Mouse (Mus musculus): ENCODE measurements around the gene Nrip2. TPM values are rescaled to one million over a fixed set of nuclear protein-coding genes. Genes with fewer than 3 reads are reported as not detected.

The Nrip2 gene
- total RNA-seq, 2 experiments from 2014 or later = 2.5 to 3.5 TPM

- DNase-seq = no peak
- intact Hi-C loops (cut with DNase I) = no loop called here
Observed at GRCm38 (mm10) chr6:128385026-128385425, 14.1 kb upstream of the Nrip2 start.

GRCm38 (mm10) chr6:128389185-128389584 lies 9.9 kb upstream of the Nrip2 start:
- no peak for DNase-seq
- intact Hi-C loops (cut with DNase I) = no loop called here

GRCm38 (mm10) chr6:128390683-128391082 lies 8.4 kb upstream of the Nrip2 start:
- intact Hi-C loops (cut with DNase I) = no loop called here
- no peak for DNase-seq

- no peak for DNase-seq
- intact Hi-C loops (cut with DNase I) = no loop called here
Observed at GRCm38 (mm10) chr6:128397574-128398261, 1.4 kb upstream of the Nrip2 start.

GRCm38 (mm10) chr6:128399421-128400185 lies 507 bp downstream of the Nrip2 start:
- intact Hi-C loops (cut with DNase I) = no loop called here
- peak; percentile 16 to 42 for DNase-seq

- intact Hi-C loops (cut with DNase I) = loop anchor here (5.0 kb wide), 1 partner anchor 32 kb away; no protein-coding TSS in a partner anchor
- DNase-seq = peak in 1 of 2 experiments; percentile 16
Observed at GRCm38 (mm10) chr6:128404708-128405107, 5.6 kb downstream of the Nrip2 start.

- intact Hi-C loops (cut with DNase I) = loop anchor here (5.0 kb wide), 1 partner anchor 36 kb away; no protein-coding TSS in a partner anchor
- no peak for DNase-seq
Observed at GRCm38 (mm10) chr6:128408544-128409125, 9.5 kb downstream of the Nrip2 start.

- intact Hi-C loops (cut with DNase I) = loop anchor here (2.0 to 5.0 kb wide), 2 partner anchors 30 to 173 kb away; no protein-coding TSS in a partner anchor
- no peak for DNase-seq
Observed at GRCm38 (mm10) chr6:128410305-128410704, 11.2 kb downstream of the Nrip2 start.

- intact Hi-C loops (cut with DNase I) = loop anchor here (1.0 to 5.0 kb wide), 3 partner anchors 30 to 174 kb away; no protein-coding TSS in a partner anchor
- peak; percentile 77 to 85 for DNase-seq
Observed at GRCm38 (mm10) chr6:128411115-128411514, 12.0 kb downstream of the Nrip2 start.

GRCm38 (mm10) chr6:128416169-128416568 lies 17.1 kb downstream of the Nrip2 start:
- DNase-seq = no peak
- intact Hi-C loops (cut with DNase I) = no loop called here

GRCm38 (mm10) chr6:128418076-128418475 lies 19.0 kb downstream of the Nrip2 start:
- DNase-seq = no peak
- intact Hi-C loops (cut with DNase I) = no loop called here

GRCm38 (mm10) chr6:128421036-128421435 lies 21.9 kb downstream of the Nrip2 start:
- intact Hi-C loops (cut with DNase I) = no loop called here
- no peak for DNase-seq

GRCm38 (mm10) chr6:128421480-128421879 lies 22.4 kb downstream of the Nrip2 start:
- DNase-seq = no peak
- intact Hi-C loops (cut with DNase I) = no loop called here

- no peak for DNase-seq
- intact Hi-C loops (cut with DNase I) = no loop called here
Observed at GRCm38 (mm10) chr6:128423496-128424268, 24.6 kb downstream of the Nrip2 start.

GRCm38 (mm10) chr6:128424269-128425019 lies 25.3 kb downstream of the Nrip2 start, which contains the start of gene Itfg2:
Itfg2 (minus strand) TSS chr6:128424931.
- peak; percentile 94 to 95 for DNase-seq
- intact Hi-C loops (cut with DNase I) = no loop called here

GRCm38 (mm10) chr6:128425046-128425445 lies 25.9 kb downstream of the Nrip2 start:
- intact Hi-C loops (cut with DNase I) = no loop called here
- no peak for DNase-seq

- intact Hi-C loops (cut with DNase I) = no loop called here
- DNase-seq = no peak
Observed at GRCm38 (mm10) chr6:128427571-128427970, 28.5 kb downstream of the Nrip2 start.

- no peak for DNase-seq
Observed at GRCm38 (mm10) chr6:128429300-128429699, 30.2 kb downstream of the Nrip2 start.

GRCm38 (mm10) chr6:128429826-128430225 lies 30.7 kb downstream of the Nrip2 start:
- intact Hi-C loops (cut with DNase I) = no loop called here
- no peak for DNase-seq

More at GRCm38 (mm10) chr6:128429300-128429699, 30.2 kb downstream of the Nrip2 start:
- intact Hi-C loops (cut with DNase I) = no loop called here

Data from heart, postnatal 14 days (tissue).